In genomic region chr14:30626756-30627742, GRCm38 (mm10) we compare ENCODE assay signal across 8 mouse cellular contexts. TPM values are rescaled to one million over a fixed set of nuclear protein-coding genes. Genes with fewer than 3 reads are reported as not detected.
A peak's percentile ranks its signal among the peaks of the same experiment; 100 is the strongest.
DNase-seq lines count a peak whose midpoint lies in the region; ATAC-seq and TF ChIP-seq lines count a peak whose summit lies in the region.

No protein-coding gene starts in this region.

- DNase-seq in kidney, postnatal 10 days: no peak
- no peak for DNase-seq in hindbrain, postnatal 0 days (ENCODE audit: low spot score)
- peak; percentile 61 to 67 for DNase-seq in monocyte, adult 2 months (ENCODE audit: low read depth in 1 of 2, low spot score in 2 of 2)
- no peak for DNase-seq in urinary bladder, adult 18-20 months (ENCODE audit: low spot score in 2 of 2)
- DNase-seq in layer of hippocampus, postnatal 36 days: no peak
- no peak for DNase-seq in left cerebral cortex, postnatal 36 days (ENCODE audit: low spot score in 2 of 2)

- H3K27me3 ChIP-seq in kidney, embryonic 15.5 days: no peaks in the 10 kb centered on the region
- no peaks in the 10 kb centered on the region for H3K27me3 ChIP-seq in hindbrain, postnatal 0 days (ENCODE audit: insufficient read depth, low read length)

- WGBS in kidney, embryonic 15.5 days: 48% methylated on average over 12 of the region's 12 CpGs
- WGBS in hindbrain, postnatal 0 days: 48% methylated on average over 12 of the region's 12 CpGs

- 0 out of 2 replicates have a peak overlapping the region, but pooled peaks have one; percentile 73 for H3K9ac ChIP-seq in kidney, embryonic 15.5 days
- 0 out of 2 replicates have a peak overlapping the region, but pooled peaks have one; percentile 50 for H3K9ac ChIP-seq in hindbrain, postnatal 0 days (replicated peaks; ENCODE audit: low read length)

- TF ChIP-seq CTCF in hindbrain, postnatal 0 days (IDR thresholded peaks at IDR 0.05; ENCODE audit: low read depth): no peak

- ATAC-seq in kidney, embryonic 15.5 days (replicated peaks; ENCODE audit: low FRiP score): no peak
- no peak for ATAC-seq in hindbrain, postnatal 0 days

- H3K36me3 ChIP-seq in kidney, embryonic 15.5 days: no peaks in the 10 kb centered on the region
- no peaks in the 10 kb centered on the region for H3K36me3 ChIP-seq in hindbrain, postnatal 0 days (ENCODE audit: insufficient read depth, low read length)

- H3K9me3 ChIP-seq in kidney, embryonic 15.5 days (replicated peaks): no peaks in the 10 kb centered on the region
- H3K9me3 ChIP-seq in hindbrain, postnatal 0 days (ENCODE audit: low read length): no peaks in the 10 kb centered on the region

- peak overlapping the region; percentile 85 for H3K4me3 ChIP-seq in kidney, embryonic 15.5 days (replicated peaks)
- peak overlapping the region; percentile 90 for H3K4me3 ChIP-seq in brown adipose tissue, adult 24 weeks (ENCODE audit: insufficient read depth, low read depth, low read length)
- peak overlapping the region; percentile 47; the same call in 1 of the 2 replicates for H3K4me3 ChIP-seq in hindbrain, postnatal 0 days (ENCODE audit: low read length)

- peak overlapping the region; percentile 90 for H3K4me2 ChIP-seq in kidney, embryonic 15.5 days
- peak overlapping the region; percentile 62 for H3K4me2 ChIP-seq in hindbrain, postnatal 0 days (ENCODE audit: low read depth, low read length)

- peaks cover 52% of the 10 kb centered on the region for H3K4me1 ChIP-seq in kidney, embryonic 15.5 days
- H3K4me1 ChIP-seq in brown adipose tissue, adult 24 weeks (ENCODE audit: control insufficient read depth, insufficient read depth, insufficient read length, low read length): peaks cover 4% of the 10 kb centered on the region
- H3K4me1 ChIP-seq in hindbrain, postnatal 0 days (ENCODE audit: insufficient read depth, low read length): peaks cover 4% of the 10 kb centered on the region; the same call in 1 of the 2 replicates

- peak overlapping the region; percentile 86 for H3K27ac ChIP-seq in kidney, embryonic 15.5 days
- H3K27ac ChIP-seq in brown adipose tissue, adult 24 weeks (replicated peaks; ENCODE audit: low read depth, low read length): peak overlapping the region; percentile 44
- peak overlapping the region; percentile 58 for H3K27ac ChIP-seq in hindbrain, postnatal 0 days

- intact Hi-C loops in left cerebral cortex, postnatal 36 days (cut with DNase I): no loop called here

RNA-seq across cellular contexts. Expression of gene Prkcd, which starts 1.0 kb away (rescaled TPM):
- polyA plus RNA-seq in kidney, embryonic 15.5 days (2015; fragmentation: Nextera tagmentation; extraction: Ambion mirVana): 47.5 and 50.6 TPM in 2 replicates
- polyA plus RNA-seq in brown adipose tissue, adult 24 weeks (2012; ENCODE audit: insufficient read depth, insufficient read length, missing spikeins): 7.1 and 8.4 TPM in 2 replicates
- total RNA-seq in hindbrain, postnatal 0 days (2014; rRNA removed): 26.2 and 26.8 TPM in 2 replicates
- 19.6 and 20.4 TPM in 2 replicates for polyA plus RNA-seq in hindbrain, postnatal 0 days (2015; fragmentation: Nextera tagmentation; extraction: Ambion mirVana)
- 10 to 100 TPM; 33.5 to 38.1 TPM for total RNA-seq in layer of hippocampus, postnatal 36 days (2021)
- 10 to 100 TPM in 1 of 2 experiments, 1 to 10 TPM in 1; 9.8 to 15.4 TPM for total RNA-seq in left cerebral cortex, postnatal 36 days (2021)

RNA-seq across cellular contexts. Expression of gene Rft1, which starts 27.1 kb away (rescaled TPM):
- polyA plus RNA-seq in kidney, embryonic 15.5 days (2015; fragmentation: Nextera tagmentation; extraction: Ambion mirVana): 18.8 and 20.2 TPM in 2 replicates
- polyA plus RNA-seq in brown adipose tissue, adult 24 weeks (2012; ENCODE audit: insufficient read depth, insufficient read length, missing spikeins): 12.6 and 15.1 TPM in 2 replicates
- 11.4 and 18.2 TPM in 2 replicates for total RNA-seq in hindbrain, postnatal 0 days (2014; rRNA removed)
- polyA plus RNA-seq in hindbrain, postnatal 0 days (2015; fragmentation: Nextera tagmentation; extraction: Ambion mirVana): 10.0 and 10.1 TPM in 2 replicates
- total RNA-seq in layer of hippocampus, postnatal 36 days (2021): 10 to 100 TPM; 11.2 to 12.7 TPM
- total RNA-seq in left cerebral cortex, postnatal 36 days (2021): 10 to 100 TPM; 12.6 to 12.9 TPM

Comparison
In these comparisons a context has a peak if more than half of its experiments do, and no peak if none do; other contexts are left out.
1. DNase-seq: peak in monocyte, adult 2 months (2 of 2); none in kidney, postnatal 10 days (single experiment), hindbrain, postnatal 0 days (single experiment), urinary bladder, adult 18-20 months (0 of 2), layer of hippocampus, postnatal 36 days (0 of 2) and left cerebral cortex, postnatal 36 days (0 of 2).
2. Peak in every context shown above with its lines, with median percentiles within 50 percentile points of each other: H3K27ac ChIP-seq and H3K4me3 ChIP-seq.